Mouse (Mus musculus): ENCODE measurements around the gene Edrf1. TPM values are rescaled to one million over a fixed set of nuclear protein-coding genes. Genes with fewer than 3 reads are reported as not detected.

Edrf1 gene
- polyA plus RNA-seq, 1 experiment from 2014 or later, result 29.7 TPM

DNA sequence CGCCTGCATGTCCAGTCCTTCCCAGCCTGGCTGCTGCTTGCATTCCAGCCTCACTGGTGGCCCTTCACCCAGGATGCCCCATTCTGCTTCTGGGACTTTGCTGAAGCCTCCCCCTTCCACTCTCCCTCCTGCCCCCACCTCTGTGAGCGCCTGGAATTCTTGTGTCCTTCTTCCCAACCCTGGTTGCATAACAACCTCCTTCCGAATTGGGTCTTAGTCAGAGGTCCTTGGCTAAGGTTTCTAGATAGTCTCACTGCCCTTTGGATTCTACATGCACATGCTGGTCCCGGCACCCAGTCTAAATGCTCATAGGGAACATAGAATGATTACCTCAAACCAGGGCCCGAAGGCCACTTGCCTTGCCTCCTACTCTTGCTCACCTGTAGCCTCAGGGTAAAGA, 14.1 kb upstream of the Edrf1 start:
- no peaks in the 10 kb centered on the region for H3K36me3 ChIP-seq (replicated peaks)
- no peak overlapping the region for H3K27ac ChIP-seq (replicated peaks)
- H3K27me3 ChIP-seq (replicated peaks; ENCODE audit: low read depth, poor library complexity, severe bottlenecking), result no peaks in the 10 kb centered on the region
- H3K4me3 ChIP-seq, result no peak overlapping the region
- peaks cover 17% of the 10 kb centered on the region for H3K4me1 ChIP-seq
- WGBS, result 78% methylated on average over 5 of the region's 5 CpGs
- H3K9me3 ChIP-seq, result no peaks in the 10 kb centered on the region
- DNase-seq (ENCODE audit: low spot score), result no peak

DNA sequence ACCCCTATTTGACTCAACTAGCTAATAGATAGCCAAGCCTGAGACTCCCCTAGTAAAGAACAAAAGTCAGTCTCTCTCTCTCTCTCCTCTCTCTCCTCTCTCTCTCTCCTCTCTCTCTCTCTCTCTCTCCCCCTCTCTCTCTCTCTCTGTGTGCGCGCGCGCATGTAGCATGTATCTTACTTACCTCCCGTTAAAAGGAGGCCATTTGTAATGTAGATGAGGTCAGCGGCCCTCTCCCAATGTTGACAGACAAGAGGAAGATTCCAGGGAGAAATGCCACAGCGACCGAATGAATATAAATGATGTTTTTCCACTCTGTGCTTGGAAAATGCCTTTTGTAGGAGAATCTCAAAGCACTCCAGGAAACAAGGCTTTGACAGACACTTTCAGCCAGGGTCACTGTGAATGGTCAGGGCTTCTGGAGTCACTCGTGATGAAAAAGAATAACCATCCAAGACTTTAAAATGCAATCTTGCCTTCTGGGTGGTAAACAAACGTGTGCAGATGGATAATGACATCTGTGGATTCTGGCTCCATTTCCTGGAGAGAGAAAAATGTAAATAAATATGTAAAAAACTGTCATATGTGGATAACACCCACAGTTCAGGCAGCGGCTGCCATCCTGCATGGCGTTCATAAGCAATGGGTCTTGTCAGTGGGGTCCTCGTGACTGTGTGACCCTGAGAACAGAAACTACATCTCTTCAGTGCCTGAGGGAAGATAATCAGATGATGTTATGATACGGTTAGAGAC, 10.0 kb upstream of the Edrf1 start:
- Histone ChIP-seq H3K36me3 (replicated peaks) (no peaks in the 10 kb centered on the region), H3K27ac (replicated peaks) (no peak overlapping the region; the same call in 1 of the 2 replicates), H3K27me3 (replicated peaks; ENCODE audit: low read depth, poor library complexity, severe bottlenecking) (no peaks in the 10 kb centered on the region), H3K4me1 (peaks cover 12% of the 10 kb centered on the region), H3K9me3 (no peaks in the 10 kb centered on the region), H3K4me3 (no peak overlapping the region)
- 63% methylated on average over 14 of the region's 14 CpGs for WGBS
- DNase-seq (ENCODE audit: low spot score), result no peak

DNA sequence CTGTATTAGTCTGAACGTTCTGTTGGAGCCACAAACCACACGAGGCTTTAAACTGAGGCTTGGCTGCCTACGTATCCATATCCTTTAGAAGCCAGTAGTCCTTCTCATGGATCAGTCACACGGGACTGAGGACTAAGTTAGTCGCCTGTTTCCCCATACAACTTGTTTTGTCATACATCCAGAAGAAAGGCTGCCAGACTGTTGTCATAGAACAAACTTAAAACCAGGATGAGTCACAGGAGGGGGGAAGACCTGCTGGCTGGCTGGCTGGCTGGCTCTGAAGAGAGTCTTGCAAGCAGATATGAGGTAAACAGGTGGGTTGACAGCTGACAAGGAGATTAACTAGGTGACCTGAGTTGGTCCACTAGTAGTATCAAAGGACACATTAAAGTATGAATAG, 6.5 kb upstream of the Edrf1 start:
- no peaks in the 10 kb centered on the region for H3K36me3 ChIP-seq (replicated peaks)
- H3K4me3 ChIP-seq, result no peak overlapping the region
- H3K4me1 ChIP-seq, result peaks cover 14% of the 10 kb centered on the region
- H3K27ac ChIP-seq (replicated peaks), result no peak overlapping the region
- 82% methylated on average over 5 of the region's 5 CpGs for WGBS
- DNase-seq (ENCODE audit: low spot score), result no peak
- no peaks in the 10 kb centered on the region for H3K27me3 ChIP-seq (replicated peaks; ENCODE audit: low read depth, poor library complexity, severe bottlenecking)
- no peaks in the 10 kb centered on the region for H3K9me3 ChIP-seq

DNA sequence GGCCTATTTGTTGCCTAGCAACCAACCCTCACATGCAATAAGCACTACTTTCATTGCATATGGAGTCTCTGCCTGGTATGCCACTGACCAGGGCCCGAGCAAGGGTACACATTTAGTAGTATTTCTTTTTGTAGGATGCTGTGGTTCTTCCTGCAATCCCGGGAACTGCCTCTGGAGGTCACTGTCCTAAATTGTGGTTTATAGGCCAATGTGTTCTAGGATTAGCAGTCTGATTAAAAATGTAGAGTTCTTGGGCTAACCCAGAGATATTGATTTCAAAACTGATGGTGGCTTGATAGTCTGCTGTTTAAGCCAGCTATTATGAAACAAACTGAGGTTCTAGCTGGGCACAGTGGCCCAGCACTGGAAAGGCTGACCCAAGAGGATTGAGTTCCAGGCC, 4.9 kb upstream of the Edrf1 start:
- H3K4me3 ChIP-seq, result no peak overlapping the region
- H3K27me3 ChIP-seq (replicated peaks; ENCODE audit: low read depth, poor library complexity, severe bottlenecking), result no peaks in the 10 kb centered on the region
- 27% methylated on average over 2 of the region's 2 CpGs for WGBS
- peaks cover 19% of the 10 kb centered on the region for H3K4me1 ChIP-seq
- H3K9me3 ChIP-seq, result no peaks in the 10 kb centered on the region
- H3K36me3 ChIP-seq (replicated peaks), result no peaks in the 10 kb centered on the region
- no peak overlapping the region for H3K27ac ChIP-seq (replicated peaks)
- DNase-seq (ENCODE audit: low spot score), result peak; percentile 66

DNA sequence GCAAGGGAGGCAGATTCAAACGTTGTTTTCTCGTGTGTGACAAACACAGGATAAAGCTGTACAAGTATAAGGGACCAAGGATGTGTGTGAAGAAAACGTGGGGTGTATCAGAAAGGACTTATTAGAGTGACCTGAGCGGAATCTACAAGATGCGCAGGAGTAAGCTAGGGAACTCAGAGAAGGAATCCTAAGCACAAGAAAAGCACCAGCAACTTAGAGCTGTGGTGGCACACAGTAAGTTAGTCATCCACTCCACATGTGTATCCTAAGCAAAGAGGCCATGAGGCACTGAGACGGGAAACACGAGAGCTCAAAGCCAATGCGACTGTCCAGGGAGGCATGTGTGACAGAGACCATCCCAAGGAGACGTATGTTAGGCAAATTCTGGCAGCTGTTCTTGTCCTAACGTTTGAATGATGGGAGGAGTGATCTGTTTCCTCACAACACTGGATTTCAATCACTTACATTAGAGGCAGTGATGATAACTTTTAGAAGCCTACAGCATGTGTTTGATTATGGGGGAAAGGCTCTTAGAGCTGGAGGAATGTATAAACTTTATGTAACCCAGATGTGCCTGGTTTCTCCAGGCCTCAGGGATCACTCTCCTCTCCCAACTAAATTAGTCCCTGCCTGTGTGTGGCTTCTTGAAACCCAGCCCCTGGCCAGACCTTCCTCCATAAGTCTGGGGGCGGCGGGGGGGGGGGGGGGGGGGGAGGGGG, 2.3 kb upstream of the Edrf1 start:
- WGBS, result 44% methylated on average over 10 of the region's 12 CpGs
- DNase-seq (ENCODE audit: low spot score), result peak; percentile 76

DNA sequence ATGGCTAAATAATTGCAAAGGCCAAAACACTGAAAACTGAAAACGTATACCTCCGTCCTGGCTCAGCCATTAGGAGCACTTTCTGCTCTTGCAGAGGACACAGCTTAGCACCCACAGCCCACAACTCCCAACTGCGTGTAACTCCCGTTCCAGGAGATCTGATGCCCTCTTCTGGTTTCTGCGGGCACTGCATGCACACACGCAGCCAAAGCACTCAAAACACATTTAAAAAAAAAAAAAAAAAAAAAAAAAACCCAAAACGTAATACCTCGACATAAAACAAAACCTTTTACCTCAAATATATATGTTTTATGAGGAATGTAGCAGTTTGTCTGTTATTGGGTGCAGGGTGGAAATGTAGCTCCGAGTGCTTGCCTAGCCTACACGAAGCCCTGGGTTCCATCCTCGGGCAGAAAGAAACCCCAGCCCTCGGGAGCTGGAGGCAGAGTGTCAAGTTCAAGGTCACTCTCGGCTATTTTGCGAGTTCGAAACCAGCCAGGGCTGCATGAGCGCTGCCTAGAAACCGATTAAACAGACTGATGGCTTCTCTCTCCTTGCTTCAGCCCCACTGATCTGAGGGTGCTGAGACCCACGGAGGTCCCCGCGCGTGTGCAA, 498 bp upstream of the Edrf1 start:
- peak; percentile 89 for DNase-seq (ENCODE audit: low spot score)
- peak overlapping the region; percentile 93 for H3K4me3 ChIP-seq
- H3K4me1 ChIP-seq, result peaks cover 25% of the 10 kb centered on the region
- H3K27me3 ChIP-seq (replicated peaks; ENCODE audit: low read depth, poor library complexity, severe bottlenecking), result no peaks in the 10 kb centered on the region
- no peaks in the 10 kb centered on the region for H3K9me3 ChIP-seq
- peak overlapping the region; percentile 94 for H3K27ac ChIP-seq (replicated peaks)
- H3K36me3 ChIP-seq (replicated peaks), result peaks cover 28% of the 10 kb centered on the region
- WGBS, result 2% methylated on average over 21 of the region's 21 CpGs

More for the DNA sequence above, 2.3 kb upstream of the Edrf1 start:
- Histone ChIP-seq H3K4me1 (peaks cover 25% of the 10 kb centered on the region), H3K4me3 (no peak overlapping the region), H3K27ac (replicated peaks) (peak overlapping the region; percentile 78), H3K27me3 (replicated peaks; ENCODE audit: low read depth, poor library complexity, severe bottlenecking) (no peaks in the 10 kb centered on the region), H3K36me3 (replicated peaks) (peaks cover 12% of the 10 kb centered on the region), H3K9me3 (no peaks in the 10 kb centered on the region)

DNA sequence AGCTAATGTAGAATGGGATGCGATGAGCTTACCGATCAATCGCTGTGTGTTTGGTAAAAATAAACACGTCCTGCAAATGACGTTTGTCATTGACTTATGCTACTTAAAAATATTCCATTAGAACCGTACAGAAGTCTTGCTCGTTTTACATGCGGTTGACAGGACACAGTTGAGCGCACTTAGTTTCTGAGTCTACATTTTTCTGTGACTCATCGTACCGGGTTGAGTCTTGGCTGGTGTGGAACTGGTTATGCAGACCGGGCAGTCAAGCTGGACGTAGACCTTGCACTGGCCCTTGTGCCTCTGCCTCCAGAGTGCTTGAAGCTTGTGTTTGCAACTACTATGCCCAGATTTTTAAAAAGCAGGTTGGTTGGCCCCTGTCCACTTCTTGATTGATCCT, 963 bp downstream of the Edrf1 start:
- H3K4me1 ChIP-seq, result peaks cover 25% of the 10 kb centered on the region
- DNase-seq (ENCODE audit: low spot score), result no peak
- H3K9me3 ChIP-seq, result no peaks in the 10 kb centered on the region
- peaks cover 43% of the 10 kb centered on the region for H3K36me3 ChIP-seq (replicated peaks)
- peak overlapping the region; percentile 94 for H3K27ac ChIP-seq (replicated peaks)
- WGBS, result 17% methylated on average over 13 of the region's 13 CpGs
- H3K27me3 ChIP-seq (replicated peaks; ENCODE audit: low read depth, poor library complexity, severe bottlenecking), result no peaks in the 10 kb centered on the region
- H3K4me3 ChIP-seq, result peak overlapping the region; percentile 93

DNA sequence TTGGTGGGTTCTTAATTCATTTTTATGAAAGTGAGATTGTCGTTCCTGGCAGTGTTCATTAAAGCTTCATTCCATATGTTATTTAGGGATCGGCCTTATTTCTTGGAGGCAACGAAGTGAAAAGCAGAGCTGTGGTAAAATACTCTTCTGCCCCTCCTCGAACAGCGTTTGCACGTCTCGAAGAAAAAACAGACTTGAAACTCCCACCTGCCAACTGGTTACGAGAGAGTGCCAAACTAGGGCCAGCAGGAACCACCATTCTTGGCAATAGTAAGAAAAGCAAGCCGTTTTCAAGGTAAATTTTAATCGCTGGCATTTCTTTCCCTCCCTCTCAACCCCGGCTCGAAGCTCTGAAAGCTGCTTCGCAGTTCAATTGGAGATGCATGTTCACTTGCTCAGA, 1.5 kb downstream of the Edrf1 start:
- 92% methylated on average over 13 of the region's 13 CpGs for WGBS
- no peak for DNase-seq (ENCODE audit: low spot score)
- H3K4me1 ChIP-seq, result peaks cover 25% of the 10 kb centered on the region
- H3K4me3 ChIP-seq, result peak overlapping the region; percentile 93
- H3K9me3 ChIP-seq, result no peaks in the 10 kb centered on the region
- no peaks in the 10 kb centered on the region for H3K27me3 ChIP-seq (replicated peaks; ENCODE audit: low read depth, poor library complexity, severe bottlenecking)
- H3K36me3 ChIP-seq (replicated peaks), result peaks cover 48% of the 10 kb centered on the region
- no peak overlapping the region for H3K27ac ChIP-seq (replicated peaks)

DNA sequence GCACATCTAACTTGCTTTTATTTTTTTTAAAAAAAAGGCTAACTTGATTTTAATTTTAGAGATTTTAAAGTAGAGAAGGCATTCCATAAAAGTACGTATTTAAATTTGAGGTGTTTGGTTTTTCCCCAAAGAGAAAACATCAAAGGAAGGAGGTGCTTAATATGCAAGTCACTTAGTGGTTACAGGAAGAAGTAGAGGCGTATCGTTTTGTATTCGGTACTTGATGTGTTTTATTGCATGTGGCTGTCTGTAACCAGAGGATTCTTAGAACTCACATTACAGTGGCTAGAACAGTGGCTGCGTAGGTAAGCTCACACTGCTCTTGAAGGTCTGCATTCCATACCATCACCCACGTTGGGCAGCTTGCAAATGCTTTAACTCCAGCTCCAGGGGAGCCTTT, 8.4 kb downstream of the Edrf1 start:
- H3K9me3 ChIP-seq, result no peaks in the 10 kb centered on the region
- DNase-seq (ENCODE audit: low spot score), result no peak
- WGBS, result 91% methylated on average over 6 of the region's 6 CpGs
- H3K27ac ChIP-seq (replicated peaks), result no peak overlapping the region
- no peak overlapping the region for H3K4me3 ChIP-seq
- H3K4me1 ChIP-seq, result no peaks in the 10 kb centered on the region
- peaks cover 100% of the 10 kb centered on the region for H3K36me3 ChIP-seq (replicated peaks)
- no peaks in the 10 kb centered on the region for H3K27me3 ChIP-seq (replicated peaks; ENCODE audit: low read depth, poor library complexity, severe bottlenecking)

DNA sequence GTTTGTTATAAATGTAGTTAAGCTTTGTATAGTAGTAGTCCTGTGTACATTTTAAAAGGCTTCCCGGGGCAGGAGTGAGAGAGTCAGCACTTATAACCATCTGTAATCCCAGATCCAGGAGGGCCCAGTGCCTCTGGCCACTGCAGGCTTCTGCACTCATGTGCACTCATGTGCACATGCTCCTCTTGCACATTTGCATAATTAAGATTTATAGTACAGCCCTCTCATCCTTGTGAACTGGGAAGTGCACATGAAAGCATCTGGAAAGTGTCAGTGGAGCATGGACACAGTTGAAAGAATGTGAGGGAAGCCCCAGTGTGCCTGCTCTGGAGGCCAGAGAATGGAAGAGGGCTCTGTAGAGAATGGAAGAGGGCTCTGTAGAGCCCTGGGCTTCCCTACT, 25.1 kb downstream of the Edrf1 start:
- Histone ChIP-seq H3K4me1 (no peaks in the 10 kb centered on the region), H3K9me3 (no peaks in the 10 kb centered on the region), H3K27me3 (replicated peaks; ENCODE audit: low read depth, poor library complexity, severe bottlenecking) (no peaks in the 10 kb centered on the region), H3K4me3 (no peak overlapping the region), H3K27ac (replicated peaks) (no peak overlapping the region), H3K36me3 (replicated peaks) (peaks cover 100% of the 10 kb centered on the region)
- no peak for DNase-seq (ENCODE audit: low spot score)
- WGBS, result 98% methylated on average over 1 of the region's 1 CpGs

DNA sequence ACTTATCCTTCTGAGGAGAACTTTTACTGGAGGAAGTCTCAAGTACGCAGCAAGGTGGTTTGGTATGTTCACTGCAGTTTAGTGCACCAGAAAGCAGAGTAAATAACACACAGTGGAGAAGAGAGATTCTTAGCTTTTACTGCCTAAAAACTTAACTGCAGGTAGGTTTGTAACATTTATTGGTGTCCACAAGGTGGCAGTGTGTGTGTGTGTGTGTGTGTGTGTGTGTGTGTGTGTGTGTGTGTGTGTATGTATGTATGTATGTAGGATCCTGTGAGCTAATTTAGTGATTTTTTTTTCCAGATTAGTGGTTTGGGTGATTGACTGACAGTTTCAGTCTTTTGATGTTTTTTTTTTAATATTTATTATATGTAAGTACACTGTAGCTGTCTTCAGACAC, 31.7 kb downstream of the Edrf1 start:
- no peaks in the 10 kb centered on the region for H3K4me1 ChIP-seq
- no peak overlapping the region for H3K4me3 ChIP-seq
- H3K27ac ChIP-seq (replicated peaks), result no peak overlapping the region
- WGBS, result 93% methylated on average over 1 of the region's 1 CpGs
- peak; percentile 21 for DNase-seq (ENCODE audit: low spot score)
- no peaks in the 10 kb centered on the region for H3K9me3 ChIP-seq
- no peaks in the 10 kb centered on the region for H3K27me3 ChIP-seq (replicated peaks; ENCODE audit: low read depth, poor library complexity, severe bottlenecking)
- H3K36me3 ChIP-seq (replicated peaks), result peaks cover 100% of the 10 kb centered on the region

DNA sequence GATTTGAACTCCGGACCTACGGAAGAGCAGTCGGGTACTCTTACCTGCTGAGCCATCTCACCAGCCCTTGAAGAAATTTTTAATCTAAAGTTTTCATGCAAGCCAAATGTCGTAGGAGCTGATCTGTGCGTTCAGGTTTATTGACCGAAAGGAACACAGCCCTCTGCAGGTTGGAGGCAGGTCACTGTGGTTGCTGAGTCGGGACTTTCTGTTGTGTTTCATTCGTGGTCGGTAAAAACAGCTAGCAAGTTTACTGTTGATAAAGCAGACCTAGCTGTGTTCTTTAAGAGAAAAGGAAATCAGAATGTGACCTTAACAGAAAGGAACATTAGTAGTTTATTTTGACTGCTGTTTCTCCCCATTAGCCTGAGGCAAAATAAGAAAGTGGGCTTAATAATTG, 32.6 kb downstream of the Edrf1 start:
- no peak overlapping the region for H3K4me3 ChIP-seq
- no peaks in the 10 kb centered on the region for H3K9me3 ChIP-seq
- no peaks in the 10 kb centered on the region for H3K27me3 ChIP-seq (replicated peaks; ENCODE audit: low read depth, poor library complexity, severe bottlenecking)
- 92% methylated on average over 9 of the region's 9 CpGs for WGBS
- H3K27ac ChIP-seq (replicated peaks), result no peak overlapping the region
- DNase-seq (ENCODE audit: low spot score), result no peak
- H3K4me1 ChIP-seq, result no peaks in the 10 kb centered on the region
- H3K36me3 ChIP-seq (replicated peaks), result peaks cover 100% of the 10 kb centered on the region

DNA sequence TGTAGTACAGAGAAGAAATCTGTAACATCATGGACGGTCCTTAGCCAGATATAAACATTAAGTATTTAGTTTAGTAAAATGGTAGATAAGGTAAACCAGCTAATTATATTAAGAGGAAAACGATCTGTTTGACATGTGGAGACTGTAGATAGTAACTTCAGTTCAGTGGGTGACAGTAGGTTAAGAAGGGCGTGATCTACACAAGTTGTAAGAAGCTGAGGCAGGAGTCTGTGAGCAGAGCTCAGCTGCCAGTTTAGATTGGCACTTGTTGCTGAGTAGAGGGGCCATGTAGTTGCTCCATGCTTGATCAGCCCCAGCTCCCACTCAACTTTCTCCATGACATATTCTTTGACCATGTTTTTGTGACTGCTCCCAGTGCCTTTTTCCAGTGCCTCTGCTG, 33.5 kb downstream of the Edrf1 start:
- no peaks in the 10 kb centered on the region for H3K4me1 ChIP-seq
- H3K36me3 ChIP-seq (replicated peaks), result peaks cover 98% of the 10 kb centered on the region
- H3K9me3 ChIP-seq, result no peaks in the 10 kb centered on the region
- WGBS, result 93% methylated on average over 3 of the region's 3 CpGs
- no peak for DNase-seq (ENCODE audit: low spot score)
- no peaks in the 10 kb centered on the region for H3K27me3 ChIP-seq (replicated peaks; ENCODE audit: low read depth, poor library complexity, severe bottlenecking)
- H3K4me3 ChIP-seq, result no peak overlapping the region
- no peak overlapping the region for H3K27ac ChIP-seq (replicated peaks)

Data from embryonic facial prominence, embryonic 10.5 days (tissue).